Mouse (Mus musculus) ES-E14 (cell line): ENCODE measurements around the gene P3h4.

Source experiments
- MAFK ChIP-seq: IDR thresholded peaks from 2 replicates; pipeline ENCODE4 v1.6.1; 2014; ENCODE audit warnings: mild to moderate bottlenecking, low read depth, low read length, inconsistent platforms; ENCODE audit not compliant: insufficient read depth
- ZC3H11A ChIP-seq: IDR thresholded peaks from 2 replicates; pipeline ENCODE4 v1.6.1; 2012; ENCODE audit warnings: low read depth, mild to moderate bottlenecking, inconsistent platforms, low read length, borderline replicate concordance

DNA sequence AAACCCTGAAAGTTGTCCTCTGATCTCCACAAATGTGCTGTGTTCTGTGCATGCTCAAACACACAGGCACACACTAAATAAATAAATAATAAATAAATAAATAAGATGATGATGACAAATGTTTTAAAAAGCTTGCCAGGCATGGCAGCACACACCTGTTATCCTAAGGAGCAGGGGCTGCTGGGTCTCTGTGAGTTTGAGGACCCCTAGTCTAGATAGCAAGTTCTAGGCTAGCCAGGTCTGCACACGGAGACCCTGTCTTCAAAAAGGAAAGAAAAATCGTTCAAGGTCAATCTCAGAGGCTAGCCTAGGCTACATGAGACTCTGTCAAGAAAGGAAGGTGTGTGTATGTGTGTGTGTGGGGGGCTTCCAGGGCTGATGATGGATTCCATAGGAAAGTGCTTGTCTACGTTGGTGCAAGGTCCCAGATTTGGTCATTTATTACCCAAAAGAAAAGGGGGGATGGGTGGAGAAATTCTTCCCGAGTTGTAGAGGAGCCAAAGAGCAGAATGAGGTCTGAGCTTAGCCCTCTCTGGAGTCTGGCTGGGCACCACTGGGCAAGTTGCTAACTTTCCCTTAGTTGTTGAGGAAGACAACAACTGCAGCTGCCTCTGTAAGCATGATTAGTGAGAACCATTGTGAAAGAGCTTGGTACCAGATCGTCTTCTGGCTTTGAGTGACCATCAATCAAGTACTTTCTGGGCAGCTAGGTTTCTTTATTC lies 20.1 kb downstream of the P3h4 start:
- TF ChIP-seq ZC3H11A (no peak), MAFK (no peak)
